Mouse (Mus musculus) CH12.LX (cell line): Measurements from ENCODE around the gene Vil1. TPM values are rescaled to one million over a fixed set of nuclear protein-coding genes. Genes with fewer than 3 reads are reported as not detected.

Experiments used
- DNase-seq: peaks from one replicate; pipeline ENCODE4 v3.0.0-alpha.2; 2013; ENCODE audit errors: extremely low read depth
- H3K27ac ChIP-seq: 2 replicates; pipeline ENCODE4 v1.5.1; 2012; ENCODE audit warnings: low read depth, mild to moderate bottlenecking, control low read depth, moderate library complexity; ENCODE audit not compliant: insufficient read depth
- H3K27me3 ChIP-seq: replicated peaks from 2 replicates; pipeline ENCODE3; 2012; ENCODE audit warnings: inconsistent platforms
- H3K36me3 ChIP-seq, 2 experiments: replicated peaks in 1 of 2; 2 replicates each; pipeline versions ENCODE3 to v1.6.1; 2012; ENCODE audit warnings: inconsistent platforms in 1 of 2, low read length in 1 of 2, mild to moderate bottlenecking in 1 of 2, mixed read lengths in 1 of 2, moderate library complexity in 1 of 2; ENCODE audit not compliant: control insufficient read depth in 1 of 2, insufficient read depth in 1 of 2
- H3K4me1 ChIP-seq, 2 experiments: 2 replicates each; pipeline ENCODE4 v1.6.1; 2012; ENCODE audit warnings: inconsistent platforms in 1 of 2, moderate library complexity in 1 of 2; ENCODE audit not compliant: insufficient read depth in 2 of 2, control insufficient read depth in 1 of 2
- H3K4me2 ChIP-seq: 2 replicates; pipeline ENCODE4 v1.6.1; 2012; ENCODE audit warnings: low read depth, mild to moderate bottlenecking, control low read depth; ENCODE audit not compliant: poor library complexity, insufficient read depth, severe bottlenecking
- H3K4me3 ChIP-seq, 3 experiments: fragments of 150-350 bp in 1 of 3; sonication (generic) in 1 of 3; replicated peaks in 1 of 3; 2 replicates each; pipeline versions ENCODE3 to v1.5.1; 2011 to 2012; ENCODE audit warnings: low read depth in 2 of 3, low read length in 2 of 3, mild to moderate bottlenecking in 2 of 3, moderate library complexity in 2 of 3, control low read depth in 1 of 3, improper control_type of control experiment in 1 of 3, inconsistent platforms in 1 of 3, mixed read lengths in 1 of 3; ENCODE audit not compliant: poor library complexity in 1 of 3
- H3K79me2 ChIP-seq: replicated peaks from 2 replicates; pipeline ENCODE4 v1.6.1; 2012; ENCODE audit warnings: mild to moderate bottlenecking, moderate library complexity; ENCODE audit not compliant: control insufficient read depth, poor library complexity, insufficient read depth, severe bottlenecking; ENCODE audit errors: extremely low read depth
- H3K9ac ChIP-seq: 2 replicates; pipeline ENCODE4 v1.6.1; 2012; ENCODE audit warnings: low read depth, mild to moderate bottlenecking, control low read depth, moderate library complexity; ENCODE audit not compliant: insufficient read depth
- H3K9me3 ChIP-seq: replicated peaks from 2 replicates; pipeline ENCODE3; 2012; ENCODE audit warnings: low read length, inconsistent platforms, mixed read lengths
- CHD1 ChIP-seq: IDR thresholded peaks from 2 replicates; pipeline ENCODE4 v1.6.1; 2012; ENCODE audit warnings: low read depth, low read length, improper control_type of control experiment, inconsistent platforms
- CHD2 ChIP-seq: IDR thresholded peaks from 2 replicates; pipeline ENCODE4 v1.6.1; 2011; ENCODE audit warnings: low read length, improper control_type of control experiment
- CTCF ChIP-seq, 2 experiments: IDR thresholded peaks in 1 of 2; conservative IDR thresholded peaks in 1 of 2; 2 replicates each; pipeline ENCODE4 v1.5.1; 2011 to 2012; ENCODE audit warnings: low read depth in 2 of 2, low read length in 2 of 2, improper control_type of control experiment in 1 of 2, inconsistent platforms in 1 of 2, mild to moderate bottlenecking in 1 of 2, moderate library complexity in 1 of 2
- ELF1 ChIP-seq: IDR thresholded peaks from 2 replicates; pipeline ENCODE4 v1.6.1; 2014; ENCODE audit warnings: low read depth, mild to moderate bottlenecking, inconsistent platforms, low read length, improper control_type of control experiment
- ETS1 ChIP-seq: conservative IDR thresholded peaks from 2 replicates; pipeline ENCODE4 v1.6.1; 2012; ENCODE audit warnings: low read depth, mild to moderate bottlenecking, inconsistent platforms, low read length, improper control_type of control experiment, moderate library complexity
- JUN ChIP-seq: IDR thresholded peaks from 2 replicates; pipeline ENCODE4 v1.6.1; 2011; ENCODE audit warnings: low read depth, mild to moderate bottlenecking, low read length, improper control_type of control experiment, moderate library complexity; ENCODE audit not compliant: insufficient read depth
- JUND ChIP-seq: conservative IDR thresholded peaks from 2 replicates; pipeline ENCODE4 v1.6.1; 2011; ENCODE audit warnings: low read depth, low read length, improper control_type of control experiment
- KAT2A ChIP-seq: IDR thresholded peaks from 2 replicates; pipeline ENCODE4 v1.6.1; 2012; ENCODE audit warnings: low read length, improper control_type of control experiment, inconsistent platforms; ENCODE audit not compliant: insufficient replicate concordance
- MAX ChIP-seq: IDR thresholded peaks from 2 replicates; pipeline ENCODE4 v1.6.1; 2011; ENCODE audit warnings: low read length, improper control_type of control experiment
- MEF2A ChIP-seq: IDR thresholded peaks from 2 replicates; pipeline ENCODE4 v1.6.1; 2014; ENCODE audit warnings: low read depth, mild to moderate bottlenecking, inconsistent platforms, low read length, improper control_type of control experiment, borderline replicate concordance
- MXI1 ChIP-seq: IDR thresholded peaks from 2 replicates; pipeline ENCODE4 v1.6.1; 2011; ENCODE audit warnings: mild to moderate bottlenecking, low read depth, low read length, improper control_type of control experiment
- MYC ChIP-seq: IDR thresholded peaks from 2 replicates; pipeline ENCODE4 v1.6.1; 2011; ENCODE audit warnings: low read depth, mild to moderate bottlenecking, improper control_type of control experiment, low read length
- NELFE ChIP-seq: IDR thresholded peaks from 2 replicates; pipeline ENCODE4 v1.6.1; 2011; ENCODE audit warnings: low read depth, low read length, improper control_type of control experiment
- PAX5 ChIP-seq: IDR thresholded peaks from 2 replicates; pipeline ENCODE4 v1.6.1; 2012; ENCODE audit warnings: low read length, inconsistent platforms, mixed read lengths
- POLR2A ChIP-seq: IDR thresholded peaks from 2 replicates; pipeline ENCODE4 v1.6.1; 2011; ENCODE audit warnings: low read depth, mild to moderate bottlenecking, improper control_type of control experiment, low read length
- RAD21 ChIP-seq: IDR thresholded peaks from 2 replicates; pipeline ENCODE4 v1.6.1; 2011; ENCODE audit warnings: low read depth, mild to moderate bottlenecking, low read length, improper control_type of control experiment, moderate library complexity
- RCOR1 ChIP-seq: conservative IDR thresholded peaks from 2 replicates; pipeline ENCODE4 v1.6.1; 2012; ENCODE audit warnings: low read depth, mild to moderate bottlenecking, inconsistent platforms, low read length, improper control_type of control experiment
- SMC3 ChIP-seq: IDR thresholded peaks from 2 replicates; pipeline ENCODE4 v1.6.1; 2011; ENCODE audit warnings: low read depth, low read length, improper control_type of control experiment
- TCF12 ChIP-seq: IDR thresholded peaks from 2 replicates; pipeline ENCODE4 v1.6.1; 2014; ENCODE audit warnings: low read depth, mild to moderate bottlenecking, inconsistent platforms, low read length, improper control_type of control experiment
- UBTF ChIP-seq: IDR thresholded peaks from 2 replicates; pipeline ENCODE4 v1.6.1; 2012; ENCODE audit warnings: low read depth, mild to moderate bottlenecking, inconsistent platforms, low read length, improper control_type of control experiment, moderate library complexity
- ZKSCAN1 ChIP-seq: IDR thresholded peaks from 2 replicates; pipeline ENCODE4 v1.6.1; 2012; ENCODE audit warnings: low read depth, inconsistent platforms, low read length, improper control_type of control experiment, borderline replicate concordance
- ZNF384 ChIP-seq: IDR thresholded peaks from 2 replicates; pipeline ENCODE4 v1.6.1; 2012; ENCODE audit warnings: low read depth, low read length, improper control_type of control experiment, inconsistent platforms
- dilution Hi-C: fragments of 300-500 bp; cut with MboI; formaldehyde crosslinking; loops from 2 replicates; pipeline ENCODE4 v1.14.3; 2020; ENCODE audit warnings: low sequenced_read_pairs; ENCODE audit not compliant: extremely low pct_unique_long_range_greater_than_20kb, extremely low pct_ligation_motif_present
- in situ Hi-C: fragments of 300-500 bp; cut with MboI; formaldehyde crosslinking; loops from 3 replicates; pipeline ENCODE4 v1.14.3; 2019; ENCODE audit warnings: low sequenced_read_pairs, low pct_ligation_motif_present, low pct_unique_long_range_greater_than_20kb, mixed read lengths
- polyA plus RNA-seq: library from polyadenylated mRNA; unstranded; fragments of >175 nt; gene quantifications from 2 replicates; pipeline ENCODE4 v1.2.1, GENCODE M21; 2012; ENCODE audit warnings: low read depth; ENCODE audit not compliant: insufficient read length
- total RNA-seq, 2 experiments: library from RNA; depleted of rRNA; stranded (reverse); fragments of 300-350 nt in 1 of 2; fragments of >200 nt in 1 of 2; gene quantifications; 2 replicates each; pipeline ENCODE4 v1.2.3; 2012 to 2014

Gene Vil1
- total and polyA plus RNA-seq, 3 experiments = 0.08 to 0.10 TPM; not detected in 1

GRCm38 (mm10) chr1:74370040-74370439 is 39.1 kb upstream of the Vil1 start:
- H3K27me3 ChIP-seq = no peaks in the 10 kb centered on the region
- no peak overlapping the region for H3K4me3 ChIP-seq
- no peak overlapping the region for H3K4me2 ChIP-seq
- no peaks in the 10 kb centered on the region for H3K9me3 ChIP-seq
- TF ChIP-seq MAX (no peak), ZKSCAN1 (no peak), PAX5 (no peak), MEF2A (no peak), SMC3 (no peak), KAT2A (no peak), JUND (no peak), CTCF (conservative IDR thresholded peaks at IDR 0.05 in 1 of 2, IDR thresholded peaks at IDR 0.05 in 1 of 2; ENCODE audit: low read depth in 2 of 2, low read length in 2 of 2) (no peak), TCF12 (no peak), RAD21 (no peak), CHD1 (no peak), MXI1 (no peak), UBTF (no peak), ZNF384 (no peak), NELFE (no peak), ETS1 (no peak), RCOR1 (no peak), JUN (no peak)
- peaks cover 18 to 37% of the 10 kb centered on the region in 2 experiments for H3K4me1 ChIP-seq
- dilution Hi-C loops (no loop called here), in situ Hi-C loops (no loop called here)
- DNase-seq = no peak
- no peaks in the 10 kb centered on the region for H3K79me2 ChIP-seq
- H3K9ac ChIP-seq = no peak overlapping the region
- no peak overlapping the region for H3K27ac ChIP-seq
- peaks cover 0 to 6% of the 10 kb centered on the region in 2 experiments for H3K36me3 ChIP-seq

GRCm38 (mm10) chr1:74373372-74373771 is 35.8 kb upstream of the Vil1 start:
- H3K36me3 ChIP-seq = peaks cover 0 to 3% of the 10 kb centered on the region in 2 experiments
- H3K79me2 ChIP-seq = no peaks in the 10 kb centered on the region
- H3K9me3 ChIP-seq = no peaks in the 10 kb centered on the region
- H3K4me2 ChIP-seq = no peak overlapping the region
- no peak overlapping the region for H3K27ac ChIP-seq
- TF ChIP-seq UBTF (no peak), POLR2A (no peak), CHD1 (no peak), CHD2 (no peak), ELF1 (no peak), MXI1 (no peak), MYC (no peak), SMC3 (no peak), MEF2A (no peak)
- TF ChIP-seq, all 38 proteins: peak for 0
- Histone ChIP-seq H3K4me3 (no peak overlapping the region), H3K27me3 (no peaks in the 10 kb centered on the region), H3K4me1 (peaks cover 30 to 42% of the 10 kb centered on the region in 2 experiments), H3K9ac (no peak overlapping the region)
- dilution Hi-C loops (no loop called here), in situ Hi-C loops (no loop called here)
- no peak for DNase-seq
